12 mouse cellular contexts compared by ENCODE assay signal in genomic region chr4:105223101-105223924, GRCm38 (mm10).
DNase-seq lines count a peak whose midpoint lies in the region; ATAC-seq lines count a peak whose summit lies in the region.
"Had no signal": no experiment of that assay in that cellular context is flagged by ENCODE, and none has a peak within 500 bp of the region (broad histone marks: within the 10 kb centered on the region; RNA-seq: fewer than 3 reads in every experiment).

No protein-coding gene starts in this region.

- DNase-seq in forebrain, embryonic 10.5 days (ENCODE audit: extremely low spot score, low spot score): no peak
- DNase-seq in kidney, postnatal 4 days: no peak
- DNase-seq in adrenal gland, adult 8-10 months: peak; percentile 73
- no peak for DNase-seq in ovary, postnatal 36 days (ENCODE audit: low spot score)
- DNase-seq in MN1 (ENCODE audit: low spot score): no peak
- DNase-seq: cerebellum, adult 11 months; kidney, adult 18-20 months had no signal

- H3K36me3 ChIP-seq in forebrain, embryonic 10.5 days (replicated peaks): peaks cover 100% of the 10 kb centered on the region
- H3K36me3 ChIP-seq in forebrain, embryonic 13.5 days (ENCODE audit: poor library complexity, severe bottlenecking): peaks cover 85% of the 10 kb centered on the region
- H3K36me3 ChIP-seq in kidney, embryonic 14.5 days (ENCODE audit: control insufficient read depth, insufficient read depth, low read length): peaks cover 63% of the 10 kb centered on the region
- peaks cover 99% of the 10 kb centered on the region for H3K36me3 ChIP-seq in limb, embryonic 12.5 days

- no peak overlapping the region for H3K4me2 ChIP-seq in forebrain, embryonic 13.5 days
- no peak overlapping the region for H3K4me2 ChIP-seq in kidney, embryonic 14.5 days (replicated peaks; ENCODE audit: low read depth, low read length)
- no peak overlapping the region for H3K4me2 ChIP-seq in limb, embryonic 12.5 days
- H3K4me2 ChIP-seq: liver, embryonic 11.5 days had no signal

- no peak for ATAC-seq in forebrain, embryonic 13.5 days
- ATAC-seq in kidney, embryonic 14.5 days (ENCODE audit: low FRiP score, low TSS enrichment): no peak
- 0 out of 2 replicates have a peak, but pooled peaks have one; percentile 15 for ATAC-seq in limb, embryonic 12.5 days (ENCODE audit: insufficient number of reproducible peaks, insufficient read depth, low FRiP score, low TSS enrichment, low read depth)

- WGBS in forebrain, embryonic 10.5 days: 86% methylated on average over 5 of the region's 5 CpGs
- WGBS in forebrain, embryonic 13.5 days: 90% methylated on average over 5 of the region's 5 CpGs
- WGBS in kidney, embryonic 14.5 days: 85% methylated on average over 5 of the region's 5 CpGs
- 87% methylated on average over 5 of the region's 5 CpGs for WGBS in limb, embryonic 12.5 days

- no peak overlapping the region for H3K4me3 ChIP-seq in forebrain, embryonic 10.5 days
- H3K4me3 ChIP-seq in forebrain, embryonic 13.5 days: no peak overlapping the region
- no peak overlapping the region for H3K4me3 ChIP-seq in kidney, embryonic 14.5 days (ENCODE audit: low read length)
- no peak overlapping the region for H3K4me3 ChIP-seq in limb, embryonic 12.5 days (replicated peaks)
- H3K4me3 ChIP-seq: megakaryocyte, embryonic 14.5 days had no signal

- H3K4me1 ChIP-seq in forebrain, embryonic 10.5 days: peaks cover 29% of the 10 kb centered on the region
- H3K4me1 ChIP-seq in forebrain, embryonic 13.5 days: peaks cover 12% of the 10 kb centered on the region
- no peaks in the 10 kb centered on the region for H3K4me1 ChIP-seq in kidney, embryonic 14.5 days (ENCODE audit: control insufficient read depth, insufficient read depth, low read length)
- no peaks in the 10 kb centered on the region for H3K4me1 ChIP-seq in limb, embryonic 12.5 days (replicated peaks)

- peak overlapping the region; percentile 44; the same call in 1 of the 2 replicates for H3K27ac ChIP-seq in forebrain, embryonic 10.5 days
- H3K27ac ChIP-seq in forebrain, embryonic 13.5 days: no peak overlapping the region; the same call in 1 of the 2 replicates
- H3K27ac ChIP-seq in kidney, embryonic 14.5 days (ENCODE audit: low read depth, low read length): peak overlapping the region; percentile 18; the same call in 1 of the 2 replicates
- H3K27ac ChIP-seq in limb, embryonic 12.5 days: 0 out of 2 replicates have a peak overlapping the region, but pooled peaks have one; percentile 12

- no peaks in the 10 kb centered on the region for H3K27me3 ChIP-seq in forebrain, embryonic 10.5 days (ENCODE audit: poor library complexity, severe bottlenecking)
- H3K27me3 ChIP-seq in forebrain, embryonic 13.5 days: no peaks in the 10 kb centered on the region
- H3K27me3 ChIP-seq in kidney, embryonic 14.5 days (ENCODE audit: control insufficient read depth, insufficient read depth, low read length): no peaks in the 10 kb centered on the region
- no peaks in the 10 kb centered on the region for H3K27me3 ChIP-seq in limb, embryonic 12.5 days
- H3K27me3 ChIP-seq: megakaryocyte, embryonic 14.5 days had no signal

- H3K9me3 ChIP-seq in forebrain, embryonic 10.5 days: no peaks in the 10 kb centered on the region
- H3K9me3 ChIP-seq in forebrain, embryonic 13.5 days (replicated peaks): no peaks in the 10 kb centered on the region
- H3K9me3 ChIP-seq in kidney, embryonic 14.5 days (ENCODE audit: control insufficient read depth, low read length): no peaks in the 10 kb centered on the region
- H3K9me3 ChIP-seq in limb, embryonic 12.5 days: no peaks in the 10 kb centered on the region
- H3K9me3 ChIP-seq: megakaryocyte, embryonic 14.5 days had no signal

- H3K9ac ChIP-seq in forebrain, embryonic 13.5 days: no peak overlapping the region
- H3K9ac ChIP-seq in kidney, embryonic 14.5 days (ENCODE audit: low read depth, low read length): no peak overlapping the region
- H3K9ac ChIP-seq in limb, embryonic 12.5 days (replicated peaks): no peak overlapping the region
